24 mouse cellular contexts compared by ENCODE assay signal in genomic region chr1:85581518-85581917, GRCm38 (mm10). TPM values are rescaled to one million over a fixed set of nuclear protein-coding genes. Genes with fewer than 3 reads are reported as not detected.
DNase-seq lines count a peak whose midpoint lies in the region; ATAC-seq and TF ChIP-seq lines count a peak whose summit lies in the region.
"Not testable (repeated sequence)": the region's sequence is repeated elsewhere in the genome, so short reads cannot be mapped to it uniquely, and the experiment has no call there.
"Had no signal": no experiment of that assay in that cellular context is flagged by ENCODE, and none has a peak within 500 bp of the region (broad histone marks: within the 10 kb centered on the region; RNA-seq: fewer than 3 reads in every experiment).

No protein-coding gene starts in this region.

- not testable (repeated sequence) for H3K9ac ChIP-seq in heart, postnatal 0 days (replicated peaks; ENCODE audit: low read depth, low read length); midbrain, embryonic 14.5 days (replicated peaks; ENCODE audit: low read length)

- H3K4me2 ChIP-seq in heart, postnatal 0 days (ENCODE audit: low read depth, low read length); midbrain, embryonic 14.5 days (ENCODE audit: low read length): not testable (repeated sequence)

- not testable (repeated sequence) for ATAC-seq in heart, postnatal 0 days (ENCODE audit: insufficient read depth, low read depth); midbrain, embryonic 14.5 days (ENCODE audit: low FRiP score, low TSS enrichment)

- 29% methylated on average over 5 of the region's 5 CpGs for WGBS in heart, postnatal 0 days
- 32% methylated on average over 5 of the region's 5 CpGs for WGBS in midbrain, embryonic 14.5 days
- 30% methylated on average over 5 of the region's 5 CpGs for WGBS in small intestine, adult 2 months

- peak; percentile 36 for DNase-seq in A20 (ENCODE audit: low read depth, low spot score)
- DNase-seq in MEL-GATA-1-ER (ENCODE audit: extremely low read depth, low read depth), result peak; percentile 18
- DNase-seq in brain, adult 2 months (ENCODE audit: low read depth, low spot score), result peak; percentile 1
- DNase-seq in heart, postnatal 0 days (ENCODE audit: low spot score); layer of hippocampus, adult 2 months (ENCODE audit: low spot score in 2 of 2): not testable (repeated sequence)
- peak; percentile 0 for DNase-seq in midbrain, embryonic 14.5 days

- TF ChIP-seq CTCF in heart, postnatal 0 days (IDR thresholded peaks at IDR 0.05; ENCODE audit: low read depth), result 0 out of 2 replicates have a peak, but pooled peaks have one; percentile 22
- TF ChIP-seq CTCF in layer of hippocampus, adult 2 months (conservative IDR thresholded peaks at IDR 0.05), result peak; percentile 59
- peak; percentile 13; the same call in 1 of the 2 replicates for TF ChIP-seq CTCF in small intestine, adult 2 months (IDR thresholded peaks at IDR 0.05; ENCODE audit: extremely low read depth, insufficient read length, insufficient replicate concordance, low read depth, low read length)

- not testable (repeated sequence) for H3K27me3 ChIP-seq in heart, postnatal 0 days (ENCODE audit: control insufficient read depth, insufficient read depth, low read length); midbrain, embryonic 14.5 days (ENCODE audit: control insufficient read depth, insufficient read depth, low read length); small intestine, adult 2 months (ENCODE audit: control insufficient read depth, insufficient read depth, low read length)

- not testable (repeated sequence) for H3K27ac ChIP-seq in heart, postnatal 0 days (ENCODE audit: low read depth); layer of hippocampus, adult 2 months; midbrain, embryonic 14.5 days (replicated peaks; ENCODE audit: low read depth, low read length); small intestine, adult 2 months (ENCODE audit: insufficient read depth, low read depth, low read length)

- not testable (repeated sequence) for TF ChIP-seq EP300 in heart, postnatal 0 days (IDR thresholded peaks at IDR 0.05; ENCODE audit: low read depth)

- not testable (repeated sequence) for H3K4me3 ChIP-seq in heart, postnatal 0 days (ENCODE audit: low read depth, low read length); layer of hippocampus, adult 2 months; midbrain, embryonic 14.5 days (replicated peaks; ENCODE audit: low read depth, low read length); small intestine, adult 2 months (ENCODE audit: low read depth, low read length)

- H3K36me3 ChIP-seq in heart, postnatal 0 days (replicated peaks; ENCODE audit: control insufficient read depth, insufficient read depth, low read length); midbrain, embryonic 14.5 days (ENCODE audit: control insufficient read depth, insufficient read depth, low read length); small intestine, adult 2 months (ENCODE audit: control insufficient read depth, insufficient read depth, low read length): not testable (repeated sequence)

- not testable (repeated sequence) for H3K4me1 ChIP-seq in heart, postnatal 0 days (ENCODE audit: control insufficient read depth, insufficient read depth); midbrain, embryonic 14.5 days (ENCODE audit: control insufficient read depth, insufficient read depth, low read length); small intestine, adult 2 months (ENCODE audit: control insufficient read depth, insufficient read depth, insufficient read length, low read length)

- H3K9me3 ChIP-seq in heart, postnatal 0 days (replicated peaks; ENCODE audit: control insufficient read depth, low read length); midbrain, embryonic 14.5 days (ENCODE audit: control insufficient read depth, low read length): not testable (repeated sequence)

- not testable (repeated sequence) for TF ChIP-seq POLR2A in small intestine, adult 2 months (IDR thresholded peaks at IDR 0.05; ENCODE audit: low read depth, low read length)

RNA-seq across cellular contexts. Expression of gene G530012D18Rik, which starts 6.0 kb away (rescaled TPM):
- total RNA-seq in heart, postnatal 0 days (2014; rRNA removed; ENCODE audit: low replicate concordance), result not detected in 2 replicates
- not detected in 2 replicates for polyA plus RNA-seq in heart, postnatal 0 days (2015; fragmentation: Nextera tagmentation; extraction: Ambion mirVana)
- total RNA-seq in layer of hippocampus, adult 2 months (2021), result not detected
- not detected in 2 replicates for polyA plus RNA-seq in midbrain, embryonic 14.5 days (2014; fragmentation: Nextera tagmentation; extraction: Ambion mirVana)
- not detected in 2 replicates for polyA plus RNA-seq in small intestine, adult 2 months (2012; rRNA removed)
- total RNA-seq: adrenal gland, adult 18-20 months; adrenal gland, postnatal 4 days; common myeloid progenitor, adult 5-6 weeks; gastrocnemius, postnatal 10 days; heart, postnatal 36 days; layer of hippocampus, adult 18-20 months; layer of hippocampus, postnatal 36 days; left cerebral cortex, postnatal 25 days; megakaryocyte, adult 5-6 weeks had no signal
- polyA plus RNA-seq: embryonic facial prominence, embryonic 11.5 days; forebrain, embryonic 12.5 days; frontal cortex, adult 2 months; heart, embryonic 13.5 days; hindbrain, embryonic 14.5 days; limb, embryonic 14.5 days; liver, embryonic 15.5 days; midbrain, embryonic 15.5 days had no signal

RNA-seq across cellular contexts. Expression of gene Sp110, which starts 17.1 kb away (rescaled TPM):
- total RNA-seq in heart, postnatal 0 days (2014; rRNA removed; ENCODE audit: low replicate concordance), result 1.2 and 11.2 TPM in 2 replicates
- polyA plus RNA-seq in heart, postnatal 0 days (2015; fragmentation: Nextera tagmentation; extraction: Ambion mirVana), result 2.9 and 3.6 TPM in 2 replicates
- total RNA-seq in layer of hippocampus, adult 2 months (2021), result 1 to 10 TPM in 1 of 2 experiments, under 1 TPM in 1; 0.69 to 1.4 TPM
- polyA plus RNA-seq in midbrain, embryonic 14.5 days (2014; fragmentation: Nextera tagmentation; extraction: Ambion mirVana), result 2.2 TPM in 1 of 2 replicates, not detected in the other
- 5.4 and 11.7 TPM in 2 replicates for polyA plus RNA-seq in small intestine, adult 2 months (2012; rRNA removed)

RNA-seq across cellular contexts. Expression of gene Sp140, which starts 18.7 kb away (rescaled TPM):
- 10.4 and 10.6 TPM in 2 replicates for total RNA-seq in heart, postnatal 0 days (2014; rRNA removed; ENCODE audit: low replicate concordance)
- 0.88 and 1.2 TPM in 2 replicates for polyA plus RNA-seq in heart, postnatal 0 days (2015; fragmentation: Nextera tagmentation; extraction: Ambion mirVana)
- total RNA-seq in layer of hippocampus, adult 2 months (2021), result 1 to 10 TPM in 1 of 2 experiments, under 1 TPM in 1; 0.44 to 1.1 TPM
- 1.3 TPM in 1 of 2 replicates, not detected in the other for polyA plus RNA-seq in midbrain, embryonic 14.5 days (2014; fragmentation: Nextera tagmentation; extraction: Ambion mirVana)
- polyA plus RNA-seq in small intestine, adult 2 months (2012; rRNA removed), result 1.3 and 3.6 TPM in 2 replicates
